Mouse (Mus musculus) urinary bladder, postnatal 36 days (tissue): ENCODE data around the gene Mgll.

ENCODE experiments used
- DNase-seq, 2 experiments: peaks; one replicate each; pipeline ENCODE4 v3.0.0; 2022; ENCODE audit warnings: low spot score in 2 of 2, mixed read lengths in 1 of 2

The Mgll gene

GRCm38 (mm10) chr6:88743601-88744291 lies 19.5 kb downstream of the Mgll start:
- no peak for DNase-seq

GRCm38 (mm10) chr6:88745027-88745426 lies 20.8 kb downstream of the Mgll start:
- no peak for DNase-seq

DNA sequence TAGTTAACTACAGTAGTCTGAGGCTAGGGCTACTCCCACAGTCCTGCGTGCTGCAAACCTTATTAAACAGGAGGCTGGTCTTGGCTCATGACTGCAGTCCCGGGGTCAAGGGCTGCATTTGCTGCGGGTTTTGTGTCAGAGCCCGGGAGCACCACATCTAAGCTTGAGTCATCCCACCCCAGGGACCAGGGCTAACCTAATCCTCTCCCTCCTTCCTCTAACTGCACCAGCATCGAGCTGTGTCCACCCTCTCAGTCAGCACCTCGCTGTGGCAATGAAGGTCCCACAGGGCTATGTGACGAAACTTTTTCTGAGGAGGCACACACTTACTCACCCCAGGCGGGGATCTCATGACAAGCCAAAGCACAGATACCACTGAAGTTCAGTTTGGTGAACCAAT lies 22.1 kb downstream of the Mgll start:
- DNase-seq, result no peak

DNA sequence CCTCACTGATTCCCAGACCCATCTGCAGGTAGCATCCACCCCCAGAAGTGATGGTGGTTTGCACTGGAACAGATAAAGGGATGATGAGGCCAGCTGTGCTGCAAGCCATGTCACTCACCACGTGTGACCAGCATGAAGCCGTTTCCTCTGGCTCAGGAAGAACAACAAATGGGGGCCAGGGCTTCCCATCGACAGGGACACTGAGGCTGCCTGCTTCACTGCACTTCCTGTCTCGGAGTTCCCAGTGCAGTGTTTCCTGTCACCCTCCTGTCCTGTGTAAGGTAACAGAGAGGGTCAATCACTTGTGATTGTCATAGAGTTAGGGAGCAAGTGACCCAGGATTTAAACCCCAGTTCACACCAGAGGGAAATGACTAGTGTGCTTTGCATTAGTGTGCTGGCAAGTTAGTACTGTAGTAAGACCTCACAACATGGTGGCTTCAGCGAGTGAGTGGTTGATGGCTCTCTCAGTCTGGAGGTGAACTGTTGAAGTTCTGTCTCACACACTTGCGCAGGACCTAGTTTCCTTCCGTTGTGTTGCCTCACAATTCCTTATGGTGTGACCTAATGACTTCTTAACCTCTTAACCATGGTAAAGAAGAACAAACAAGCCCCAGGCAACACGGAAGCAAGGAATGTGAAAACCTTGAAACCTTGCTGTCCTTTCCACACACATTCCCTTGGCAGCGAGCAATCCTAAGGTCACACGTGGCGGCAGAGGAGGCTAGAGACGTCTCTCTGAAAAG lies 23.3 kb downstream of the Mgll start:
- no peak for DNase-seq

GRCm38 (mm10) chr6:88750884-88751283 lies 26.7 kb downstream of the Mgll start:
- DNase-seq, result no peak

- DNase-seq, result no peak
Observed at GRCm38 (mm10) chr6:88752711-88753219, 28.6 kb downstream of the Mgll start.

- no peak for DNase-seq
Observed at GRCm38 (mm10) chr6:88753578-88753977, 29.4 kb downstream of the Mgll start.

DNA sequence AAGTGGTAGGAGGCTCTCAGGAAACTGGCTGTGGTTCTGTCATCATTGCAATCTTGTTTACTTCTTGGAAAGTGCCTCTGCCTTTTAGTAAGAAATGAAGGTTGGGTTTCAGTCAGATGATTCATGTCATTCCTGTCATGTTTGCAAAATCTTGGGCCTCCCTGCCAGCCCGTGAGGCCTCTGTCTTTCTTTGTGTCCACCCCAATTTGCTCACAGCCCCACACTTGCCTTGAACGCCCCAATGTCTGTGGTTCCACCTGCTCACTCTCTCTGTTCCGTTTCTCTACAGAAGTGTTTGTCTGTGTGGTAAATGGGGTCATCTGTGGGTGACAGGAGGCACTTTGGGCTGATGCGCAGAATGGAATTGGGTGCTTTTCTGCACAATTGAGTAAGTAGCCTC lies 32.8 kb downstream of the Mgll start:
- DNase-seq, result no peak

GRCm38 (mm10) chr6:88758074-88758473 lies 33.9 kb downstream of the Mgll start:
- DNase-seq, result no peak

GRCm38 (mm10) chr6:88758568-88759522 lies 34.6 kb downstream of the Mgll start:
- no peak for DNase-seq

DNA sequence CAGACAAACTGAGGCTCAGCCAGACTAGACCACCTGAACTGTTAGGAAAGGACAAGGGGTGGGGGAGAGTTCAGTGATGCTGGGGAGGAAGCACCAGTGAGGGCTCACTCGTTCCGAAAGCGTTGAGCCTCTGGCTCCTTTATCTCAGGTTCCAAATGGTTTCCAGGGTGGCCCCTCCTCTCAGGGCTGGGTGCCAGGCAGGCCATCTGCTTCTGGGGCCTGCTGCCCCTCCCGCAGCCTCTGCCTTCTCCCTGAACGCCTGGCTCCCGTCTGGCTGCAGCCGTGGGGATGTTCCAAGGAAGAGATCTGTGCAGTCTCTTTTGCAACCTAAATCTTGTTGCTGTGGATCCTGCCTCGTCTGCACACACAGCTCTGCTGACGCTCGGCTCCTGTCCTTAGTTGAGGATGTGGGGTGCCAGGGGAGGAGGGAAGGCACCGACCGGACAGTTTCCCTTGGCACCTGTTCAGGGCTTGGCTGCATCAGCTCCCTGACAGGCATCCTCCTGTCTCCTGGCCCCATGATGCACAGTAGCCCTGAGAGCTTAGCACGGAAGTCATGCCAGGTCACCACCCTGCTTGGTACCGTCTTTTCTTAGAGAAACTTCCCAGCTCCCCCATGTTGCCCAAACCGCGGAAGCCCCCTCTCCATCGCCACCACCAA lies 35.7 kb downstream of the Mgll start:
- DNase-seq, result peak; percentile 55 to 85

- no peak for DNase-seq
Observed at GRCm38 (mm10) chr6:88760935-88761635, 36.9 kb downstream of the Mgll start.

DNA sequence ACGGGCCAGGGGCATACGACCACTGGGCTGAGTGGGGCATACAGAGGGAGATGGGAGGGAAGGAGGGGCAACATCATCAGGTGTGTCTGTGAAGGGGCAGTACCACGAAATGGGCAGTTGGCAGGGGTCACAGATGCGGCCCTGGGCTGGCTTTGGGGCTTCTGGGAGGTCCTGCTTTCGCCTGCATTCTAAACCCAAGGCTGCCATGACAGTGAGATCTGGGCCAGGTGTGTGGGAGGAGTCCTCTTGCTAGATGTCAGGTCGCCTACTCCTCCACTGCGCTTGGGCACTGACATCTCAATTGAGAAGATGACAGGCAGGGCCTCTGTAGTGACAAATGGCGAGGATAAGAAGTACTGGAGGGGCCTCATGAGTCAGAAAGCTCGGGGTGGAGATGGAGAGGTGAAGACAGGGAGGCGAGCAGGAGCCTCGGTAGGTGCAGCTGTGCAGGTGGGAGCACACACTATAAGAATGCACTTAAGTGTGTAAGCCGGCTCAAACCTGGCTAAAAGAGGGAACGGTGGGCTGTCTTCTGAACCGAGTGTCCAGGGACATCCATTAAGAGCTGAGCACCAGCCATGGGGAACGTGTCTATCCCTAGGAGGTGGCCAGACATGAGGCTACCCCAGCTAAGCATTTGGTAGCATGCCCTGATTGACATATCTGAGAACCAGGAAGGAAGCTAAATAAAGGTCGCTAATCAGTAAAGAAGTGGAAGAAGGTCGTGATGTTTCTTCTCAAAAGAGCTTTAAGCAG lies 37.6 kb downstream of the Mgll start:
- DNase-seq, result no peak

DNA sequence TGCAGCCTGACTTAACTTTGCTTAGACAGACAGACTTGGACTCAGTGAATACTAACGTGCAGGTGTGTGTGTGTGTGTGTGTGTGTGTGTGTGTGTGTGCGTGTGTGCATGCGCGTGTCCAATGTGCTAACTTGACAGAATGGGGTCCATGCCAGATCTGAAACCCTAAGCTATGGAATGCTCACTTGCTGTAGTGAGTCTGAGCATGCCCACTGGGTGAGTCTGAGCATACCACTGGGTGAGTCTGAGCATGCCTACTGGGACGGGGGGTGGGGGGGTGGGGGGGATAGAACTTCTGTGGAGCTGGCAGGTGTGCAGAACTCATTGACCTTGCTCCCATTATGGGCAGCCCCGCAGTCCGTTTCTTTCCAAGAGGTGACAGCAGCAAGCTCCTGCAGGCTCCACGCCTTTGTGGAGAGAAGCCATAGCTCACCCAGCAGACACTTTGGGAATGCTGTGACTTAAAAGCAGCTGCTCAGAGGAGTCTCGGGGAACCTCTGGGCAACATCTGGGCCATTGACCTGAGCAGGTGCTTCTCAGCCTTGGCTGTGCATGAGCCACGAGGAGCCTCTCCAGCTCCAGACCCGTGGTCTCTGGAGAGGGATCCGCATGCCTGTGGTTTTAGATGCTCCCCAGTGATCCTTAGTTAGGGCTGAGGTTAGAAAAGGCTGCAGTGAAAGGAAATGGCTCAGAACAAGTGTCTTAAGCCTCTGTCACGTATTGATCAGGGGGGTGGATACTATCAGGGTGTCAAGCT lies 38.4 kb downstream of the Mgll start:
- no peak for DNase-seq

- no peak for DNase-seq
Observed at GRCm38 (mm10) chr6:88763518-88764077, 39.4 kb downstream of the Mgll start.

DNA sequence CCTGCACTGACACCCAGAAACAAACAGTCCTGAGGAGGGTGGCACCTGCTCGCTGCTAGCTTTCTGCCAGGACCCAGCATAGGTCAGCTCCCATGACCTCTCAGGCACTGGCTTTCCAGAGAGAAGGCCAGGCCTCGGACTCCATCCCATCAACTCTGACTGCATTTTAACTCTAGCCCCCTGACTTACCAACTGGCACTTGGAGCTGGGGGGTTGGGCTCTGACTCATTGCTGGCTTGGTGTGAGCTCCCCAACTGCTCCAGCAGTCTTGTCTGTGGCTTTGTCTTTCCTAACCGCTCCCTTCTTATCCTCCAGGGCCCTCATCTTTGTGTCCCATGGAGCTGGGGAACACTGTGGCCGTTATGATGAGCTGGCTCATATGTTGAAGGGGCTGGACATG lies 40.1 kb downstream of the Mgll start:
- DNase-seq, result no peak

GRCm38 (mm10) chr6:88767740-88768139 lies 43.5 kb downstream of the Mgll start:
- no peak for DNase-seq

- DNase-seq, result no peak
Observed at GRCm38 (mm10) chr6:88769723-88770122, 45.5 kb downstream of the Mgll start.

DNA sequence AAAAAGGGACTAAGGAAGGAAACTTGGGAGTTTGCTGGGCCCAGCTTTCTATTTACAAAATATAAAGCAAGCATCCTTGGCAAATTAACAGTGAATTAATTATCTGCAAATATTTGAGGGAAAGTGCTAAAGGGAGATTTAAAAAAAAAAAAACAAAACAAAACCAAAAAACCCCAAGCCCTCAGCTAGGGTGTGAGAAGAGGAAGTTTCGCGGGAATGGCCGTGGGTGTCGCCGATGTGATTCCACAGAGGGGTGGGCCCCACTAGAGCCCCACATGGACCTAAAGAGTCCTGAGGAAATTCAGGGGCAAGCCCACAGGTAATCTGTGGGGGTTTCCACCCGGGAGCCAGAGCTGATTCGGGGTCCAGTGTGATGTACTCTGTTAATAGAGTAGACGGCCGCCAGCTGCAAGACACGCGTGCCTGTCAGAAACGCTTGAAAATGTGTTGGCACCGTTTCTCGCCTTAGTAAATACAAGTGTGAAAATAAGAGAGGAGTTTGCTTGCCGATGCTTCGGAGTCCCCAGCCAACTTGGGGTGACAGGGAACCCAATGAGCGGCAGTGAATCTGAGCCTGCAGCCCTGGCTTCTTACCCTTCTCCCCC lies 46.2 kb downstream of the Mgll start:
- no peak for DNase-seq
